8 mouse cellular contexts compared by ENCODE assay signal in the genomic region with DNA sequence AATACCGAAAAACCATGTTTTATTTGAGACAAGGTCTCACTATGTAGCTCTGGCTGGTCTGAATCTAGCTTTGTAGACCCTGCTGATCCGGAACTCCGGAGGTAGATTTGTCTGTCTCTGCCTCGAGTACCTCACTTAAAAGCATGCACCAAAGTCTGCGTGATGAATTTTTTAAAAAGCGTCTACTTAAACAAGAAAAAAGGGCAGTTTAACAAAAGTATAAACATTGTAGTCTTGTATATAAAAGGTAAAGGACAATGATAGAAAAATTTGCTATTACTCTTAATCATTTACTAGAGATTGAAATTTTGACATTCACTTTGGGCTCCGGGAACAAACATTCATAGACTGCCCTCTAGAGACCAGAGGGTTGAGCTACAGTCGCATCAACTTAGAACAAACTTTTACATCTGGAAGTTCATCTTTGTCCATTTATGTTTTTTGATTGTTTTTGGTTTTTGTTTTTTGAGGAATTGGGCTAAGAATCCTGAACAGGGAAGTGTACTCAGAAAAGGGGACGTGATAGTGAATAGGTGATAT. TPM values are rescaled to one million over a fixed set of nuclear protein-coding genes. Genes with fewer than 3 reads are reported as not detected.
DNase-seq lines count a peak whose midpoint lies in the region; ATAC-seq and TF ChIP-seq lines count a peak whose summit lies in the region.

No protein-coding gene starts in this region.

- 0 out of 2 replicates have a peak, but pooled peaks have one; percentile 19 for TF ChIP-seq CTCF in bone marrow, adult 2 months (IDR thresholded peaks at IDR 0.05; ENCODE audit: control insufficient read depth, insufficient read depth, low read length)

- peak overlapping the region; percentile 84 for H3K27ac ChIP-seq in heart, embryonic 10.5 days
- peak overlapping the region; percentile 61; the same call in 1 of the 2 replicates for H3K27ac ChIP-seq in bone marrow, adult 2 months (ENCODE audit: control insufficient read depth, insufficient read depth, low read depth, low read length, poor library complexity)
- peak overlapping the region; percentile 62; the same call in 1 of the 2 replicates for H3K27ac ChIP-seq in forebrain, embryonic 16.5 days (ENCODE audit: low read length)
- peak overlapping the region; percentile 68 for H3K27ac ChIP-seq in kidney, embryonic 16.5 days (ENCODE audit: low read length)

- ATAC-seq in forebrain, embryonic 16.5 days = no peak
- ATAC-seq in kidney, embryonic 16.5 days (ENCODE audit: low FRiP score, low TSS enrichment) = no peak; the same call in 1 of the 2 replicates
- ATAC-seq in megakaryocyte-erythroid progenitor cell, adult 5-6 weeks (replicated peaks; ENCODE audit: low FRiP score, low TSS enrichment, poor library complexity, severe bottlenecking) = peak; percentile 69

- TF ChIP-seq POLR2A in bone marrow, adult 2 months (IDR thresholded peaks at IDR 0.05; ENCODE audit: borderline replicate concordance, control insufficient read depth, low read depth, low read length) = no peak

- H3K4me2 ChIP-seq in forebrain, embryonic 16.5 days (ENCODE audit: low read length) = peak overlapping the region; percentile 68
- peak overlapping the region; percentile 90 for H3K4me2 ChIP-seq in kidney, embryonic 16.5 days (replicated peaks; ENCODE audit: low read depth, low read length)

- no peaks in the 10 kb centered on the region for H3K9me3 ChIP-seq in heart, embryonic 10.5 days
- no peaks in the 10 kb centered on the region for H3K9me3 ChIP-seq in forebrain, embryonic 16.5 days (ENCODE audit: control insufficient read depth, low read length)
- H3K9me3 ChIP-seq in kidney, embryonic 16.5 days (ENCODE audit: low read length) = no peaks in the 10 kb centered on the region

- peaks cover 14% of the 10 kb centered on the region for H3K36me3 ChIP-seq in heart, embryonic 10.5 days
- no peaks in the 10 kb centered on the region for H3K36me3 ChIP-seq in forebrain, embryonic 16.5 days (ENCODE audit: control insufficient read depth, insufficient read depth)
- H3K36me3 ChIP-seq in kidney, embryonic 16.5 days (ENCODE audit: insufficient read depth, low read length) = 0 out of 2 replicates have a peak, but pooled peaks cover 2% of the 10 kb centered on the region

- intact Hi-C loops in heart, postnatal 14 days (cut with DNase I) = loop anchor here (5.0 kb wide), 2 partner anchors 107 to 122 kb away; a partner anchor contains a TSS

- H3K27me3 ChIP-seq in heart, embryonic 10.5 days (ENCODE audit: insufficient read depth, poor library complexity, severe bottlenecking) = peaks cover 20% of the 10 kb centered on the region; the same call in 1 of the 2 replicates
- no peaks in the 10 kb centered on the region for H3K27me3 ChIP-seq in forebrain, embryonic 16.5 days (replicated peaks; ENCODE audit: control insufficient read depth, insufficient read depth, low read length)
- no peaks in the 10 kb centered on the region for H3K27me3 ChIP-seq in kidney, embryonic 16.5 days (ENCODE audit: insufficient read depth, low read length)

- peaks cover 14% of the 10 kb centered on the region; the same call in 1 of the 2 replicates for H3K4me1 ChIP-seq in heart, embryonic 10.5 days
- no peaks in the 10 kb centered on the region for H3K4me1 ChIP-seq in bone marrow, adult 2 months (ENCODE audit: control insufficient read depth, insufficient read depth, low read length)
- peaks cover 5% of the 10 kb centered on the region for H3K4me1 ChIP-seq in forebrain, embryonic 16.5 days (replicated peaks; ENCODE audit: control insufficient read depth, insufficient read depth, low read length)
- peaks cover 10% of the 10 kb centered on the region for H3K4me1 ChIP-seq in kidney, embryonic 16.5 days (ENCODE audit: insufficient read depth, low read length)

- peak overlapping the region; percentile 63 for H3K9ac ChIP-seq in forebrain, embryonic 16.5 days (replicated peaks; ENCODE audit: low read depth, low read length)
- peak overlapping the region; percentile 74 for H3K9ac ChIP-seq in kidney, embryonic 16.5 days (replicated peaks; ENCODE audit: low read length)

- WGBS in heart, embryonic 10.5 days = 1% methylated on average over 9 of the region's 9 CpGs
- under 1% methylated on average over 9 of the region's 9 CpGs for WGBS in bone marrow, adult 2 months
- WGBS in forebrain, embryonic 16.5 days = 2% methylated on average over 9 of the region's 9 CpGs
- WGBS in kidney, embryonic 16.5 days = 3% methylated on average over 9 of the region's 9 CpGs

- no peak for DNase-seq in heart, embryonic 10.5 days (ENCODE audit: low spot score)
- DNase-seq in heart, postnatal 14 days = no peak
- DNase-seq in ovary, postnatal 36 days (ENCODE audit: low spot score) = no peak
- no peak for DNase-seq in layer of hippocampus, adult 11-12 months (ENCODE audit: low spot score)

- peak overlapping the region; percentile 88 for H3K4me3 ChIP-seq in heart, embryonic 10.5 days
- peak overlapping the region; percentile 92 for H3K4me3 ChIP-seq in bone marrow, adult 2 months (replicated peaks; ENCODE audit: control insufficient read depth, low read depth, low read length)
- H3K4me3 ChIP-seq in forebrain, embryonic 16.5 days (replicated peaks; ENCODE audit: low read length) = peak overlapping the region; percentile 54
- peak overlapping the region; percentile 76 for H3K4me3 ChIP-seq in kidney, embryonic 16.5 days (ENCODE audit: low read length)

RNA-seq across cellular contexts. Expression of a gene that starts 0.7 kb away (rescaled TPM):
- 11.8 and 15.7 TPM in 2 replicates for polyA plus RNA-seq in heart, embryonic 10.5 days (2016; fragmentation: Nextera tagmentation; extraction: Ambion mirVana)
- total RNA-seq in heart, postnatal 14 days (2021) = 10 to 100 TPM; 17.3 to 17.4 TPM
- 10.8 and 11.6 TPM in 2 replicates for polyA plus RNA-seq in bone marrow, adult 2 months (2011; ENCODE audit: insufficient read depth, insufficient read length, low replicate concordance, missing spikeins)
- polyA plus RNA-seq in forebrain, embryonic 16.5 days (2015; fragmentation: Nextera tagmentation; extraction: Ambion mirVana) = 11.2 and 12.7 TPM in 2 replicates
- 15.9 and 16.3 TPM in 2 replicates for polyA plus RNA-seq in kidney, embryonic 16.5 days (2015; fragmentation: Nextera tagmentation; extraction: Ambion mirVana)
- 7.0 and 7.8 TPM in 2 replicates for total RNA-seq in megakaryocyte-erythroid progenitor cell, adult 5-6 weeks (2014; fragmentation: Nextera tagmentation)
- total RNA-seq in megakaryocyte-erythroid progenitor cell, adult 5-6 weeks (2017) = 4.6 and 5.1 TPM in 2 replicates

RNA-seq across cellular contexts. Expression of a gene that starts 21.5 kb away (rescaled TPM):
- 66.2 and 69.1 TPM in 2 replicates for polyA plus RNA-seq in heart, embryonic 10.5 days (2016; fragmentation: Nextera tagmentation; extraction: Ambion mirVana)
- 10 to 100 TPM; 66.5 to 71.8 TPM for total RNA-seq in heart, postnatal 14 days (2021)
- 26.4 and 35.4 TPM in 2 replicates for polyA plus RNA-seq in bone marrow, adult 2 months (2011; ENCODE audit: insufficient read depth, insufficient read length, low replicate concordance, missing spikeins)
- polyA plus RNA-seq in forebrain, embryonic 16.5 days (2015; fragmentation: Nextera tagmentation; extraction: Ambion mirVana) = 128 and 131 TPM in 2 replicates
- 84.4 and 86.0 TPM in 2 replicates for polyA plus RNA-seq in kidney, embryonic 16.5 days (2015; fragmentation: Nextera tagmentation; extraction: Ambion mirVana)
- 16.2 and 22.1 TPM in 2 replicates for total RNA-seq in megakaryocyte-erythroid progenitor cell, adult 5-6 weeks (2014; fragmentation: Nextera tagmentation)
- total RNA-seq in megakaryocyte-erythroid progenitor cell, adult 5-6 weeks (2017) = 16.6 and 19.1 TPM in 2 replicates

RNA-seq across cellular contexts. Expression of a gene that starts 28.7 kb away (rescaled TPM):
- polyA plus RNA-seq in heart, embryonic 10.5 days (2016; fragmentation: Nextera tagmentation; extraction: Ambion mirVana) = 2.3 and 2.7 TPM in 2 replicates
- 1 to 10 TPM; 1.3 to 1.5 TPM for total RNA-seq in heart, postnatal 14 days (2021)
- polyA plus RNA-seq in bone marrow, adult 2 months (2011; ENCODE audit: insufficient read depth, insufficient read length, low replicate concordance, missing spikeins) = not detected in 2 replicates
- polyA plus RNA-seq in forebrain, embryonic 16.5 days (2015; fragmentation: Nextera tagmentation; extraction: Ambion mirVana) = 9.0 and 15.6 TPM in 2 replicates
- 1.4 and 2.0 TPM in 2 replicates for polyA plus RNA-seq in kidney, embryonic 16.5 days (2015; fragmentation: Nextera tagmentation; extraction: Ambion mirVana)
- total RNA-seq in megakaryocyte-erythroid progenitor cell, adult 5-6 weeks (2014; fragmentation: Nextera tagmentation) = 0.25 and 0.26 TPM in 2 replicates
- 0.19 TPM in 1 of 2 replicates, not detected in the other for total RNA-seq in megakaryocyte-erythroid progenitor cell, adult 5-6 weeks (2017)

RNA-seq across cellular contexts. Expression of a gene that starts 29.5 kb away (rescaled TPM):
- polyA plus RNA-seq in heart, embryonic 10.5 days (2016; fragmentation: Nextera tagmentation; extraction: Ambion mirVana) = 0.75 and 0.89 TPM in 2 replicates
- total RNA-seq in heart, postnatal 14 days (2021) = under 1 TPM; 0.66 to 0.93 TPM
- 1.4 TPM in 1 of 2 replicates, not detected in the other for polyA plus RNA-seq in bone marrow, adult 2 months (2011; ENCODE audit: insufficient read depth, insufficient read length, low replicate concordance, missing spikeins)
- polyA plus RNA-seq in forebrain, embryonic 16.5 days (2015; fragmentation: Nextera tagmentation; extraction: Ambion mirVana) = 0.14 and 0.25 TPM in 2 replicates
- polyA plus RNA-seq in kidney, embryonic 16.5 days (2015; fragmentation: Nextera tagmentation; extraction: Ambion mirVana) = 1.5 and 1.7 TPM in 2 replicates
- total RNA-seq in megakaryocyte-erythroid progenitor cell, adult 5-6 weeks (2014; fragmentation: Nextera tagmentation) = not detected in 2 replicates
- total RNA-seq in megakaryocyte-erythroid progenitor cell, adult 5-6 weeks (2017) = not detected in 2 replicates

RNA-seq across cellular contexts. Expression of a gene that starts 30.3 kb away (rescaled TPM):
- 106 and 110 TPM in 2 replicates for polyA plus RNA-seq in heart, embryonic 10.5 days (2016; fragmentation: Nextera tagmentation; extraction: Ambion mirVana)
- 10 to 100 TPM; 18.9 to 19.9 TPM for total RNA-seq in heart, postnatal 14 days (2021)
- 60.6 and 62.9 TPM in 2 replicates for polyA plus RNA-seq in bone marrow, adult 2 months (2011; ENCODE audit: insufficient read depth, insufficient read length, low replicate concordance, missing spikeins)
- polyA plus RNA-seq in forebrain, embryonic 16.5 days (2015; fragmentation: Nextera tagmentation; extraction: Ambion mirVana) = 29.7 and 37.8 TPM in 2 replicates
- polyA plus RNA-seq in kidney, embryonic 16.5 days (2015; fragmentation: Nextera tagmentation; extraction: Ambion mirVana) = 100 and 105 TPM in 2 replicates
- 68.6 and 94.9 TPM in 2 replicates for total RNA-seq in megakaryocyte-erythroid progenitor cell, adult 5-6 weeks (2014; fragmentation: Nextera tagmentation)
- 46.7 and 66.1 TPM in 2 replicates for total RNA-seq in megakaryocyte-erythroid progenitor cell, adult 5-6 weeks (2017)
